Mouse (Mus musculus) activated CD4-positive, CD25-positive, alpha-beta regulatory T cell, adult 9 weeks (primary cell): ENCODE data around the gene Foxd2. TPM values are rescaled to one million over a fixed set of nuclear protein-coding genes. Genes with fewer than 3 reads are reported as not detected.

ENCODE experiments used
- polyA plus RNA-seq: library from polyadenylated mRNA; unstranded; fragments of 100-300 nt; shearing (Covaris generic); gene quantifications from one replicate; pipeline ENCODE4 v1.2.1, GENCODE M21; 2017

The Foxd2 gene
- not detected for polyA plus RNA-seq

GRCm38 (mm10) chr4:114908829-114909601 lies at the start of gene Foxd2:
Gene Foxd2 (minus strand): TSS chr4:114908873.

GRCm38 (mm10) chr4:114925917-114926312 lies 17.2 kb upstream of the Foxd2 start, which contains the start of gene Foxe3:
Gene Foxe3 (minus strand): TSS chr4:114926013.

Other genes with a start within 250 kb of the Foxd2 start
- gene Gm12830, start 87.2 kb downstream of the Foxd2 start, polyA plus RNA-seq, result not detected
- not detected for gene Foxe3, start 17.1 kb upstream of the Foxd2 start, polyA plus RNA-seq
- 58.4 TPM for gene Cmpk1, start 78.4 kb upstream of the Foxd2 start, polyA plus RNA-seq
- gene Stil, start 91.3 kb upstream of the Foxd2 start, polyA plus RNA-seq, result 3.0 TPM
- gene Tal1, start 147.6 kb upstream of the Foxd2 start, polyA plus RNA-seq, result not detected
- gene Pdzk1ip1, start 179.8 kb upstream of the Foxd2 start, polyA plus RNA-seq, result 28.2 TPM
- 0.09 TPM for gene Cyp4x1, start 225.4 kb upstream of the Foxd2 start, polyA plus RNA-seq